Mouse (Mus musculus) intestine, postnatal 0 days (tissue): Measurements from ENCODE around the gene Gys1. TPM values are rescaled to one million over a fixed set of nuclear protein-coding genes. Genes with fewer than 3 reads are reported as not detected.

Experiments used
- ATAC-seq: fragments of 200-750 bp; cut with Nextera tagmentation; 2 replicates; pipeline ENCODE4 v1.8.0; 2017; ENCODE audit warnings: mild to moderate bottlenecking, moderate TSS enrichment, moderate library complexity
- H3K27ac ChIP-seq: fragments of 300-500 bp; sonication (generic); 2 replicates; pipeline ENCODE4 v1.5.1; 2014; ENCODE audit warnings: mild to moderate bottlenecking, low read depth, low read length, moderate library complexity
- H3K27me3 ChIP-seq: fragments of 300-500 bp; sonication (generic); replicated peaks from 2 replicates; pipeline ENCODE4 v1.6.1; 2014; ENCODE audit warnings: low read length, mixed read lengths; ENCODE audit not compliant: control insufficient read depth, insufficient read depth
- H3K36me3 ChIP-seq: fragments of 300-500 bp; sonication (generic); 2 replicates; pipeline ENCODE4 v1.6.1; 2014; ENCODE audit warnings: mild to moderate bottlenecking, moderate library complexity; ENCODE audit not compliant: control insufficient read depth, insufficient read depth
- H3K4me1 ChIP-seq: fragments of 300-500 bp; sonication (generic); replicated peaks from 2 replicates; pipeline ENCODE4 v1.6.1; 2014; ENCODE audit warnings: antibody characterized with exemption, low read length, mixed read lengths; ENCODE audit not compliant: control insufficient read depth, insufficient read depth
- H3K4me2 ChIP-seq: fragments of 300-500 bp; sonication (generic); replicated peaks from 2 replicates; pipeline ENCODE4 v1.6.1; 2014; ENCODE audit warnings: low read depth, mild to moderate bottlenecking, moderate library complexity
- H3K4me3 ChIP-seq: fragments of 300-500 bp; sonication (generic); 2 replicates; pipeline ENCODE4 v1.5.1; 2014; ENCODE audit warnings: low read depth, low read length
- H3K9ac ChIP-seq: fragments of 300-500 bp; sonication (generic); 2 replicates; pipeline ENCODE4 v1.6.1; 2014; ENCODE audit warnings: mild to moderate bottlenecking, low read depth, low read length
- H3K9me3 ChIP-seq: fragments of 300-500 bp; sonication (generic); 2 replicates; pipeline ENCODE4 v1.6.1; 2016; ENCODE audit warnings: mixed run types; ENCODE audit not compliant: control insufficient read depth
- CTCF ChIP-seq: sonication (generic); IDR thresholded peaks from 2 replicates; pipeline ENCODE4 v1.5.1; 2016; ENCODE audit warnings: low read depth, mild to moderate bottlenecking, control low read depth, antibody characterized with exemption, moderate library complexity
- WGBS: fragments of 180-500 bp; shearing (Covaris S2); extraction: QIAGEN DNeasy Blood & Tissue Kit; methylation state at CpG from one replicate; pipeline ENCODE4 v1.1.7; 2014; 5-methylcytosine and 5-hydroxymethylcytosine counted together
- polyA plus RNA-seq: library from polyadenylated mRNA; unstranded; fragments of >200 nt; fragmentation: Nextera tagmentation; extraction: Ambion mirVana; gene quantifications from 2 replicates; pipeline ENCODE4 v1.2.1, GENCODE M21; 2015

The Gys1 gene
- polyA plus RNA-seq, 1 experiment from 2014 or later: 10.4 TPM

DNA sequence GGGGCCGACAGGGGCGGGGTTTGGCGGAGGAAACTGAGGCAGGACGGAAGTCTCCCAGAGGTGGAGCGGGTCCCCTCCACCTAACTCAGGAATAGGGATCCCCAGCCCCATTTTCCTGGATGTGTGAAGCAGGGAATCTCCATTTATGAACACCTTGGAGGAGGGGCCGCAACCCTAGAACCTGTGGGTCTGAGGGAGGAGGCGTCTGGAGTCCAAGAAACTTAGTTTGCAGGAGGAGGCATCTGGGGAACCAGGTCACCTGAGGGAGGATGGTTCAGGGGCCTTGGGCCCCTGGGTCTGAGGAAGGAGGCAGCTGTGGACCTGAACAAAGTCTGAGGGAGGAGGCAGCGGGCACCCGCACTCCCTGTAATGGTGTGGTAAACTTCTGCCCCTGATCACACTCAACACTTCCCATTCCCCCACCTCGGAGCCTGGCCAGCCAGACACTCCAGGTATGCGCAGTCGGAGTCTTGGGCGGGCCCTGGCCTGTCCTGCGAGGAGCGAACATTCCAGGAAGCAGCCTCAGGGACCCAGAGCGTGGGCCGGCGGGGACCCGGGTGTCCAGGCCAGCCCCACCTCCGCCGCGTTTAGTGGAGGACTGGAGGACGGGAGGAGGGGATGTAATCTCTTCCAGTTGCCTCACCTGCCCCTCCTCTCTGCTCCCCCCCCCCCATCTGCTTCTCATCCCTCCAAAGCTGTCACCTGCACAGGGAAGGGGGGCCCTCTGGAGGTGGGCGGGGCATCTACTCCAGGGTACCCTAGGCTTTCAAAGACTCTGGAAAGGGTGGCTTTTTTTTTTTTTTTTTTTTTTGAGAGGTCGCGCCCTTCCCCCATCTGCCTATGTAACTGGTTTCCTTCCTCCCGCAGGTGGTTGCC, 20.5 kb upstream of the Gys1 start:
- Histone ChIP-seq H3K27ac (no peak overlapping the region), H3K4me3 (peak overlapping the region; percentile 58), H3K9ac (peak overlapping the region; percentile 34), H3K4me2 (peak overlapping the region; percentile 94), H3K9me3 (no peaks in the 10 kb centered on the region), H3K27me3 (peaks cover 71% of the 10 kb centered on the region), H3K4me1 (peaks cover 14% of the 10 kb centered on the region; the same call in 1 of the 2 replicates), H3K36me3 (no peaks in the 10 kb centered on the region)
- ATAC-seq: peak; percentile 28; the same call in 1 of the 2 replicates
- TF ChIP-seq CTCF: no peak
- WGBS: 2% methylated on average over 27 of the region's 27 CpGs

DNA sequence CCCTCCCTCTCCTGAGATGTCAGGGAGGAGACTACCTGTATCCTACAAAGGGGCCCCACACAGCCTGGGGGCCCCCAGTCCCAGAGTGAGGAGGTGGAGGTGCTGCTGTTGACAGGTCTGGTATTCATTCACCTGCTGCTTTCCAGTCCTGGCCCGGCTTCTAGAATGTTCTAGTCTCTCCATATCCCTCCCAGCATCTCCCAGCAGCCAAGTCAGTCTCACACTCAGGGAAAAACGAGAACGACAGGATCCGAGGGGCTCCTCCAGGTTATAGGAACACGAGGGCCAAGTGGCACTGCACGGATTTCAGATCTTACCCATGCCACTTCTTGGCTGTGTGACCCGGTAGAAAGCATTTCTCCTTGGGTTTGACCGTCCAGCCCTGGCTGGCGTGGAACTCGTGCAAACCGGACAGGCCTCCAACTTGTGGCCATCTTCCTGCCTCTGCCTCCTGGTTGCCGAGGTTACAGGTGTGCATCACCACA, 19.9 kb upstream of the Gys1 start:
- WGBS: 52% methylated on average over 12 of the region's 12 CpGs
- H3K4me1 ChIP-seq: peaks cover 14% of the 10 kb centered on the region; the same call in 1 of the 2 replicates

DNA sequence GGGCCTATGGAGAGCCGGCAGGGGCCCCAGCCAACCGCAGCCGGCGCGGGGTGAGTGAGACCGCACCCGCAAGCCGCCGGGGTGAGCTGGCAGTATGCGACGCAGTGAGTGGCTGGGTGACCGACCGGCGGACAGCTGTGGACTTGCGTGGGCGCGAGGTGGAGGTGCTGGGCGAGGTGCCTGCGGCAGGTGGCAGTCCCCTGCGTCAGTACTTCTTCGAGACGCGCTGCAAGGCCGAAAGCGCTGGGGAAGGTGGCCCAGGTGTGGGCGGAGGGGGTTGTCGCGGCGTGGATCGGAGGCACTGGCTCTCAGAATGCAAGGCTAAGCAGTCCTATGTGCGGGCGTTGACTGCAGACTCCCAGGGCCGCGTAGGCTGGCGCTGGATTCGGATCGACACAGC, 19.0 kb upstream of the Gys1 start:
- Histone ChIP-seq H3K9ac (no peak overlapping the region), H3K27me3 (peaks cover 59% of the 10 kb centered on the region), H3K9me3 (no peaks in the 10 kb centered on the region), H3K36me3 (0 out of 2 replicates have a peak, but pooled peaks cover under 1% of the 10 kb centered on the region), H3K4me1 (peaks cover 14% of the 10 kb centered on the region; the same call in 1 of the 2 replicates), H3K4me2 (peak overlapping the region; percentile 52), H3K4me3 (peak overlapping the region; percentile 11; the same call in 1 of the 2 replicates), H3K27ac (no peak overlapping the region)
- 25% methylated on average over 37 of the region's 37 CpGs for WGBS
- no peak for TF ChIP-seq CTCF
- no peak for ATAC-seq

More for the DNA sequence above, 19.9 kb upstream of the Gys1 start:
- no peak overlapping the region for H3K27ac ChIP-seq
- H3K27me3 ChIP-seq: peaks cover 66% of the 10 kb centered on the region
- H3K9ac ChIP-seq: no peak overlapping the region
- no peak for TF ChIP-seq CTCF
- H3K9me3 ChIP-seq: no peaks in the 10 kb centered on the region
- no peaks in the 10 kb centered on the region for H3K36me3 ChIP-seq
- 0 out of 2 replicates have a peak overlapping the region, but pooled peaks have one; percentile 52 for H3K4me2 ChIP-seq
- ATAC-seq: no peak
- H3K4me3 ChIP-seq: no peak overlapping the region

DNA sequence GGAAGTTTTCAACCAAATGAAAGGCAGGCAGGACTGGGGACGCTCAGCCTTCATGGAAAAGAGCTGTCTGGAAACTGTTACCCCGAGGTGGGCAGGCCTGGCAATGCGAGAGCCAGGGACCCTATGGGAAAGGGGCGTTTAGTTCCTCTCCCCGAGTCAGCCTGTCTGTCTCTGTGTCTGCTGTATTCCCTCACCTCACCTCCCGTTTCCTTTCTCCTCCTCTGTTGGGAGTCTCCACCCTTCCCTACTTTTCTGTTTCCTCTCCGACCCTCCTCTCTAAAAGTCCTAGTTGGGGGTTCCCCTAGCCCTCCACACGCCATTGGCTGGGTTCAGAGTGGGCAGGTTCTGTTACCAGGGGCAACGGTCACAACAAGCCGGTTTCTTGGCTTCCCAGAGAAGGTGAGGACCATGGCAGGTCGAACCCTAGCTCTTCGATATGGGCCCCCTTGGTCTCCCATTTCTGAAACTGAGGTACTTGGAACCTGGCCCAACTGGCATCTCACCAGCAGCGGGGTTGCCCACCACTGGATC, 16.6 kb upstream of the Gys1 start:
- peaks cover 14% of the 10 kb centered on the region; the same call in 1 of the 2 replicates for H3K4me1 ChIP-seq
- 14% methylated on average over 13 of the region's 13 CpGs for WGBS
- no peak overlapping the region for H3K27ac ChIP-seq
- ATAC-seq: no peak
- no peak overlapping the region for H3K4me2 ChIP-seq
- H3K9ac ChIP-seq: no peak overlapping the region
- TF ChIP-seq CTCF: no peak
- peaks cover 23% of the 10 kb centered on the region for H3K36me3 ChIP-seq
- H3K4me3 ChIP-seq: no peak overlapping the region
- no peaks in the 10 kb centered on the region for H3K9me3 ChIP-seq
- peaks cover 46% of the 10 kb centered on the region for H3K27me3 ChIP-seq

DNA sequence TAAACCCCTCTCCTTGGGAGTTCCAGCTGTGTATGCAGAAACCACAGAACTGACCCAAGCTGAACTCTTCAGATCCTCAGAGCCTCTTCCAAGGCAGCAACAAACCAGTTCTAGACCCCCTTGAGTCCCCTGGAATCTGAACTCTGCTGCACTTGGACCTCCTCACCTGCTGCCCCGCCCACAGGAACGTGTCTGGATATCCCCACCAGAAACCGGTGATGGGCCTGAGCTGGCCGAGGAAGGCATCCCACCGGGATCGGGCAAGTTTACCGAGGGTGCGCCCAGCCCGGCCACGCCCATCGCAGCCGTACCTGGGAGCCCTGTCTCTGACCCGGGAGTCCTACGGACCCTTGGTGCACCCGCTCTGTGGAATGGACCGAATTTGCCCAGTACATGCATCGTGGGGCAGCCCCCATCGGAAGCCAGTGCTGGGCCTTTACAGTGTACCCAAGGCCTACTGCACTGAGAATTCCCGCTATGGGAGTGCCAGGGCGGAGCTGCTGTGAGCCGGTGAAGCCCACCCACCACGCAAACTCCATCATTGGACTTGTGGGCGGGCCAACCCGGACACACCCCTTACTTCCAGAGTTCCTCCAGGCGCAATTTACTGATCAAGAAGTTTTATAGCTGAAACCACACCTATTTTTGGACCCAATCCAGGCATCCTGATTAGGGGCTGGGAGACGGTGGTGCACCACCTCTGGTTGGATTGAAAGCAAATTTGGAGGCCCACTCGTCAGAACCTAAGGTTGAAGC, 14.6 kb upstream of the Gys1 start:
- 10% methylated on average over 27 of the region's 27 CpGs for WGBS
- peaks cover 43% of the 10 kb centered on the region for H3K36me3 ChIP-seq
- 0 out of 2 replicates have a peak, but pooled peaks cover 3% of the 10 kb centered on the region for H3K4me1 ChIP-seq
- H3K4me3 ChIP-seq: no peak overlapping the region
- ATAC-seq: no peak
- peaks cover 27% of the 10 kb centered on the region for H3K27me3 ChIP-seq
- no peak overlapping the region for H3K9ac ChIP-seq
- H3K27ac ChIP-seq: no peak overlapping the region
- no peak overlapping the region for H3K4me2 ChIP-seq
- TF ChIP-seq CTCF: no peak
- H3K9me3 ChIP-seq: no peaks in the 10 kb centered on the region

DNA sequence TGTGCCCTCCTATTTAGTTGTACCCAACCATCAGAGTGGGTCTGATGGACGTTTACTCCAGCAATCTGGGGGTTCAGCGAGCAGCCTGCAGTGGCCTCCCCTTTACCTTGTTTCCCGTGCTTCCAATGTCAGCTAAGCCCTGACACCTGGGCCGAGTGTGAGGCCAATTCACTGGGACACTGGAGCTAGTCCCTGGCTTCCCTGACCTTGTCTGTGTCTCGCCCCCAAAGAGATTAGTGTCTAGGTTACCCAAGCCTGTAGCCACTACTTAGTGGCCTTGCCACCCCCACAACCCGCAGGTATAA, 14.1 kb upstream of the Gys1 start, which contains the start of gene Lhb:
Gene Lhb, plus strand, starts transcription at position 206 of the 305 bp plus-strand sequence.
- TF ChIP-seq CTCF: no peak
- H3K27me3 ChIP-seq: peaks cover 22% of the 10 kb centered on the region
- no peak within 1 kb of the TSS for H3K4me3 ChIP-seq
- no peaks in the 10 kb centered on the region for H3K9me3 ChIP-seq
- no peak for ATAC-seq
- no peak within 1 kb of the TSS for H3K9ac ChIP-seq
- no peak within 1 kb of the TSS; the same call in 1 of the 2 replicates for H3K27ac ChIP-seq
- no peak within 1 kb of the TSS for H3K4me2 ChIP-seq
- 0 out of 2 replicates have a peak, but pooled peaks cover under 1% of the 10 kb centered on the region for H3K4me1 ChIP-seq
- H3K36me3 ChIP-seq: peaks cover 49% of the 10 kb centered on the region
- WGBS: 42% methylated on average over 6 of the region's 6 CpGs
